Mouse (Mus musculus) lung, postnatal 0 days (tissue): ENCODE data around the gene Trpv2. TPM values are rescaled to one million over a fixed set of nuclear protein-coding genes. Genes with fewer than 3 reads are reported as not detected.

ENCODE experiments used
- ATAC-seq: fragments of 200-750 bp; cut with Nextera tagmentation; 2 replicates; pipeline ENCODE4 v1.8.0; 2017; ENCODE audit warnings: moderate library complexity
- DNase-seq: peaks from one replicate; pipeline ENCODE4 v3.0.0-alpha.2; 2016; ENCODE audit warnings: low spot score
- H3K27ac ChIP-seq: fragments of 300-500 bp; sonication (generic); 2 replicates; pipeline ENCODE4 v1.5.1; 2014; ENCODE audit warnings: antibody characterized with exemption, mild to moderate bottlenecking, low read length, mixed read lengths
- H3K27me3 ChIP-seq: fragments of 300-500 bp; sonication (generic); replicated peaks from 2 replicates; pipeline ENCODE4 v1.6.1; 2014; ENCODE audit warnings: low read length, mixed read lengths; ENCODE audit not compliant: insufficient read depth
- H3K36me3 ChIP-seq: fragments of 300-500 bp; sonication (generic); 2 replicates; pipeline ENCODE4 v1.6.1; 2014; ENCODE audit warnings: low read length, mixed read lengths; ENCODE audit not compliant: insufficient read depth
- H3K4me1 ChIP-seq: fragments of 300-500 bp; sonication (generic); 2 replicates; pipeline ENCODE4 v1.6.1; 2014; ENCODE audit warnings: antibody characterized with exemption, low read depth, low read length, mixed read lengths; ENCODE audit not compliant: insufficient read depth
- H3K4me2 ChIP-seq: fragments of 300-500 bp; sonication (generic); replicated peaks from 2 replicates; pipeline ENCODE4 v1.6.1; 2014; ENCODE audit warnings: low read depth, mild to moderate bottlenecking, low read length, moderate library complexity, mixed read lengths
- H3K4me3 ChIP-seq: fragments of 300-500 bp; sonication (generic); 2 replicates; pipeline ENCODE4 v1.5.1; 2014; ENCODE audit warnings: low read depth, low read length
- H3K9ac ChIP-seq: fragments of 300-500 bp; sonication (generic); replicated peaks from 2 replicates; pipeline ENCODE4 v1.6.1; 2014; ENCODE audit warnings: low read depth, mild to moderate bottlenecking
- H3K9me3 ChIP-seq: fragments of 300-500 bp; sonication (generic); 2 replicates; pipeline ENCODE4 v1.6.1; 2016; ENCODE audit warnings: low read length, mixed read lengths
- CTCF ChIP-seq: IDR thresholded peaks from 2 replicates; pipeline ENCODE4 v1.5.1; 2016; ENCODE audit warnings: antibody characterized with exemption, mild to moderate bottlenecking
- EP300 ChIP-seq: IDR thresholded peaks from 2 replicates; pipeline ENCODE4 v1.6.1; 2016; ENCODE audit warnings: antibody characterized with exemption, mild to moderate bottlenecking, control low read depth
- WGBS: fragments of 180-500 bp; shearing (Covaris S2); extraction: QIAGEN DNeasy Blood & Tissue Kit; methylation state at CpG from one replicate; pipeline ENCODE4 v1.1.7; 2014; 5-methylcytosine and 5-hydroxymethylcytosine counted together
- polyA plus RNA-seq: library from polyadenylated mRNA; unstranded; fragments of >200 nt; fragmentation: Nextera tagmentation; extraction: Ambion mirVana; gene quantifications from 2 replicates; pipeline ENCODE4 v1.2.1, GENCODE M21; 2015

Gene Trpv2
- polyA plus RNA-seq, 1 experiment from 2014 or later = 6.1 TPM

DNA sequence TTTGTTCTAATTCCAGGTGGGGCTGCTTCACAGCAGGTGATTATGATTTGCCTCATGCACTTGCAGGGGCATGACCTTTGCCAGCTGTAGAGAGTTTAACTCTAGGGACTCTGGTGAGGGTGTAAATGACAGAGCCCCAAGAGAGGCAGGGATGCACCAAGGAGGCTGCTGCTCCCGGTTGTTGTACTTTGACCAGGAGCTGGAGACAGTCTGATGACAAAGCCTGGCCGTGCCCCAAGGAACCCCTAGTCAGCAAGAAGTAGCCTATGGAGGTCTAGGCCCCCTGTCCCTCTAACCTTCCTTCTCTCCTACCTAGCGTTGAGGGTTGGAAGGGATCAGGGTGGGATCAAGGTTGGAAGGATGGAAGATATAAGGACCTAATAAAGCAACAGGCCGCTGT, 41.2 kb downstream of the Trpv2 start:
- H3K27me3 ChIP-seq = no peaks in the 10 kb centered on the region
- no peak overlapping the region for H3K4me3 ChIP-seq
- 88% methylated on average over 4 of the region's 4 CpGs for WGBS
- H3K36me3 ChIP-seq = no peaks in the 10 kb centered on the region; the same call in 1 of the 2 replicates
- H3K4me1 ChIP-seq = no peaks in the 10 kb centered on the region
- no peak for TF ChIP-seq EP300
- no peak for TF ChIP-seq CTCF
- no peak overlapping the region for H3K27ac ChIP-seq
- no peak overlapping the region for H3K9ac ChIP-seq
- no peaks in the 10 kb centered on the region for H3K9me3 ChIP-seq
- ATAC-seq = no peak
- H3K4me2 ChIP-seq = no peak overlapping the region
- DNase-seq = no peak

DNA sequence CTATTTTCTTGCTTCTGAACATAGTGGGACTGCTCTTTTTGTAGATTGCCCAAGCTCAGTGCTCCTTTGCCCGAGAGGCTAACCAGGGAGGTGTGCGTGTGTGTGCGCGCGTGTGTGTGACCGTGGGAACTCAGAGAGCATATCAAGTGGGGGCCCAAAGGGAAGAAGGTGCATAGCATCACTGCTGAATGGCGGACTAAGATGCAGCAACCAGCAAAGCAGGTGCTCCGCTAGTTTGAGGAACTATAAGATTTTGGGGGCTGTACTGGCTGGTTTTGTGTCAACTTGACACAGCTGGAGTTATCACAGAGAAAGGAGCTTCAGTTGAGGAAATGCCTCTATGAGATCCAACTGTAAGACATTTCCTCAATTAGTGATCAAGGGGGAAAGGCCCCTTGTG, 46.8 kb downstream of the Trpv2 start:
- H3K36me3 ChIP-seq = no peaks in the 10 kb centered on the region; the same call in 1 of the 2 replicates
- 89% methylated on average over 8 of the region's 8 CpGs for WGBS
- no peaks in the 10 kb centered on the region for H3K9me3 ChIP-seq
- no peak for TF ChIP-seq EP300
- TF ChIP-seq CTCF = no peak
- DNase-seq = no peak
- H3K9ac ChIP-seq = no peak overlapping the region
- no peak overlapping the region for H3K4me2 ChIP-seq
- H3K4me1 ChIP-seq = peaks cover 7% of the 10 kb centered on the region; the same call in 1 of the 2 replicates
- no peak overlapping the region for H3K27ac ChIP-seq
- H3K27me3 ChIP-seq = no peaks in the 10 kb centered on the region
- H3K4me3 ChIP-seq = no peak overlapping the region
- ATAC-seq = no peak

DNA sequence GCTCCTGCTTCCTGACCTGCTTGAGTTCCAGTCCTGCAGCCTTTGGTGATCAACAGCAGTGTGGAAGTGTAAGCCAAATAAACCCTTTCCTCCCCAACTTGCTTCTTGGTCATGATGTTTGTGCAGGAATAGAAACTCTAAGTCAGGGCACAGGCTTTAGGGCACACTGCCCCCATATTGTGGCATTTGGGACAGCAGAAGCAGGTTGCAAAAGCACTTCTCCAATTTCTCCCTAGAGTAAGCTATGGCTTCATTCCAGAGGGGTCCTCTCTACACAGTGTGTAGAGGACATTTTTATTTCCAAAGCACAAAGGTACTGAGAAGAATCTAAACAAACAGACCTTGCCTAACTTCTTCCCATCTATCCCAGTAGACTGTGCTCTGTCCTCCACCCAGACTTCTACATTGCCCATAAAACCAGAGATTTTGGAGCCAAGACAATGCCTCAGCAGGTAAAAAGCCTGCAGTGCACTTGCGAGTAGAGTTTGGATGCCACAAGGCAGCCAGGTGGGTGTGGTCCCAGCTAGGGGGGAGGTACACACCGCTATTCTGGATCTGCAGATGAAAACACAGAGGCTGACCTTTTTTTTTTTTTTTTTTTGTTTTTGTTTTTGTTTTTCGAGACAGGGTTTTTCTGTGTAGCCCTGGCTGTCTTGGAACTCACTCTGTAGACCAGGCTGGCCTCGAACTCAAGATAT, 47.4 kb downstream of the Trpv2 start:
- H3K9ac ChIP-seq = no peak overlapping the region
- TF ChIP-seq CTCF = 0 out of 2 replicates have a peak, but pooled peaks have one; percentile 2
- TF ChIP-seq EP300 = no peak
- no peak overlapping the region for H3K4me3 ChIP-seq
- WGBS = 83% methylated on average over 3 of the region's 4 CpGs
- H3K4me2 ChIP-seq = no peak overlapping the region
- DNase-seq = no peak
- H3K36me3 ChIP-seq = no peaks in the 10 kb centered on the region; the same call in 1 of the 2 replicates
- H3K4me1 ChIP-seq = peaks cover 7% of the 10 kb centered on the region; the same call in 1 of the 2 replicates
- no peak for ATAC-seq
- H3K27ac ChIP-seq = no peak overlapping the region
- H3K9me3 ChIP-seq = no peaks in the 10 kb centered on the region
- no peaks in the 10 kb centered on the region for H3K27me3 ChIP-seq

DNA sequence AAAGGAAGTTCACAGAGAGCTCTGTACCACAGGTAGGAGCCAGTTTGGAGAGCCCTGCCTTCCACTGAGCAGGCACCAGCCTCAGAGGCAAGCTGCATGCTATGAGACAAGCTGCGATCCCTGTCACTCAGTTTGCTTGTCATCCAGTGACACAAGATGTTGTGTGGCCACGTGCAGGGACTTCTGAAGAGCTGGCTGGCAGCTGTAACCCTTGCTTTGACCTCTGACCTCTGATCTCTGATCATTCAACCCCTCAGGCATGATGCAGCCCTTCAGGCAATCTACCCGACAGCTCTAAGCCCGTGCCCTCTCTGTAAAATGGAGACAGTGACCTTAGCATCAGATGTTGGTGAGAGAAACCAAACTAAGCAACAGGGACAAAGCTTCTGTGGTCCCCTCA, 48.6 kb downstream of the Trpv2 start:
- Histone ChIP-seq H3K9me3 (no peaks in the 10 kb centered on the region), H3K4me3 (no peak overlapping the region), H3K4me1 (peaks cover 7% of the 10 kb centered on the region; the same call in 1 of the 2 replicates), H3K27ac (no peak overlapping the region), H3K4me2 (no peak overlapping the region), H3K27me3 (no peaks in the 10 kb centered on the region), H3K9ac (no peak overlapping the region), H3K36me3 (no peaks in the 10 kb centered on the region; the same call in 1 of the 2 replicates)
- no peak for DNase-seq
- no peak for ATAC-seq
- WGBS = 66% methylated on average over 4 of the region's 4 CpGs
- no peak for TF ChIP-seq CTCF
- no peak for TF ChIP-seq EP300

DNA sequence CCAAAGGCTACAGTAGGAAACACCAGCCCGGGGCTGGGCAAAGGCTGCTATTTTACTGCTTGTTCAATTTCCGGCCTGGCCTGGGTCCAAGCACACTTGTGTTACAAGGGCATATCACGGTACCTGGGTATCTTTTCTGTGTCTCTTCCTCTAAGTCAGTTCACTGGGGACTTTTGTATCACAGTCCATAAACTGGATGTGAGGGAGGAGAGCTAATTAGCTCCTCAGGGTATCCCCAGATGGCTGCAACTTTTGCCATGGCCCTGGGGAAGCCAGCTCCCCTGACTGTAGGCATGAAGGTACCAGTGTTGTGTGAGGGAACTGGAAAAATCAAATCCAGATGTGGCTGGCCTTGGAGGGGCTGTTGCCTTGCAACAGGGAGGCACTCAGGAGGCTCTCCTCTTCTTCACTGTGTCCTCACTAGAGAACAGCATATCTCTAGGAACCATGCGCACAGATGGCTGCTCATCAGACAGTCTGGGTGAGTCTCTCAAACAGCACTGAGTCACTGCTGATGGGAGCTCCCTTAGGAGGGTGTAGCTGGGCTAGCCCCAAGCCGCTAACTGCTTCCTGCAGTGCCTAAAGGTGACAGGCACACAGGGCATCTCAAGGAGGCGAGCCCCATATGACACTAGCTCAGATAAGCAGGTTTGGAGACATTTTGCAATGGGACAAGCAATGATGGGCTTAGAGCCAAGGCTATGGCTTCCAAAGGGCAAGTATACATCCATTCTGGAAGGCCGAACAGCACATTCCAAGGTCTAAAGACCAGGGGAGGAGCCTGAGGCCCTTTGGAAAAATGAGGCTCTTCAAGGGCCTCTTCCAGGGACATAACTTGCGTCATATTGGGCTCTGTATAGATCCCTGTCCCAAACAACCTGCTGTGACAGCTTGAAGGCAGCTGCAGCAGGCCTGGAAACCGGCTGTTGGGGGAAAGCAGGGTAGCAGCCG, 50.3 kb downstream of the Trpv2 start:
- H3K27me3 ChIP-seq = no peaks in the 10 kb centered on the region
- H3K27ac ChIP-seq = peak overlapping the region; percentile 62
- ATAC-seq = peak; percentile 94
- H3K9me3 ChIP-seq = no peaks in the 10 kb centered on the region
- no peak overlapping the region for H3K4me2 ChIP-seq
- no peak overlapping the region for H3K9ac ChIP-seq
- no peaks in the 10 kb centered on the region; the same call in 1 of the 2 replicates for H3K36me3 ChIP-seq
- no peak overlapping the region for H3K4me3 ChIP-seq
- TF ChIP-seq EP300 = peak; percentile 80
- TF ChIP-seq CTCF = no peak
- peak; percentile 93 for DNase-seq
- H3K4me1 ChIP-seq = peaks cover 10% of the 10 kb centered on the region; the same call in 1 of the 2 replicates
- WGBS = 37% methylated on average over 10 of the region's 10 CpGs
